Mouse (Mus musculus): ENCODE data around the gene Idh3a.

DNA sequence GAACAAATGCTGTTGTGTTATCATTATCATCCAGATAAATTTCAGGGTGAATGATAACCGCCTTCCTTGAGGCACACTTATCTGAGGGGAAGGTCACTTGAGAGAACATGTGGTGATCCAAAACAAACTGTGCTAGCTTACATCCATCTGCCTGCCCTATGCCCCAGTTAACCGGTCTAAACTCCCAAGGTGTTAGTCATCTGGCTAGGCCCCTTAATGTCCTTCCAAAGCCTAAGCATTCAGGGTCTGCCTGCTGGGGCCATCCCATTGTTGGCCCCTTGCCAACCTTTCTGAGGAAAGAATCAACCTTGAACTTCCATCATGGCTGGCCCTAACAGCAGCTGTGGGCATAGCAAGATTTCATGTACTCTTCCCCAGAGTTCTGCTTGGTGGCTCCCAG lies 56.0 kb downstream of the Idh3a start:
- TF ChIP-seq POLR2A (IDR thresholded peaks at IDR 0.05; ENCODE audit: insufficient read depth, low read length) (no peak), EP300 (IDR thresholded peaks at IDR 0.05; ENCODE audit: insufficient read depth, low read depth, low read length) (no peak)
